ENCODE assay signal across 14 mouse cellular contexts in genomic region chr11:78210615-78211014, GRCm38 (mm10).
"Had no signal": no experiment of that assay in that cellular context is flagged by ENCODE, and none has a peak within 500 bp of the region (broad histone marks: within the 10 kb centered on the region; RNA-seq: fewer than 3 reads in every experiment).

No protein-coding gene starts in this region.

- DNase-seq: kidney, adult 18-20 months; kidney, postnatal 14 days; left cerebral cortex, postnatal 4 days; lung, embryonic 14.5 days; lung, postnatal 10 days; thymus, postnatal 4 days had no signal

- ATAC-seq: liver, embryonic 12.5 days; midbrain, embryonic 16.5 days had no signal

- H3K27ac ChIP-seq: kidney, embryonic 15.5 days; limb, embryonic 13.5 days; liver, embryonic 12.5 days; macrophage; midbrain, embryonic 12.5 days; neural tube, embryonic 13.5 days had no signal

- H3K9ac ChIP-seq: kidney, embryonic 15.5 days; limb, embryonic 13.5 days; liver, embryonic 12.5 days; lung, embryonic 14.5 days; midbrain, embryonic 12.5 days; neural tube, embryonic 13.5 days had no signal

- H3K4me1 ChIP-seq: limb, embryonic 13.5 days; liver, embryonic 12.5 days; midbrain, embryonic 12.5 days had no signal

- H3K4me3 ChIP-seq: kidney, embryonic 15.5 days; limb, embryonic 13.5 days; liver, embryonic 12.5 days; megakaryocyte, embryonic 14.5 days; midbrain, embryonic 12.5 days; neural tube, embryonic 13.5 days had no signal

- H3K27me3 ChIP-seq: kidney, embryonic 15.5 days; limb, embryonic 13.5 days; liver, embryonic 12.5 days; megakaryocyte, embryonic 14.5 days; midbrain, embryonic 12.5 days; neural tube, embryonic 13.5 days had no signal
